Mouse (Mus musculus) B cell, adult 2 months (primary cell): ENCODE measurements around the gene Pclo.
"Not testable (repeated sequence)": the region's sequence is repeated elsewhere in the genome, so short reads cannot be mapped to it uniquely, and the experiment has no call there.

Experiments used
- DNase-seq, 2 experiments: peaks; one replicate each; pipeline ENCODE4 v3.0.0; 2022

The Pclo gene

GRCm38 (mm10) chr5:14514631-14515523, at the start of gene Pclo:
Gene Pclo (plus strand): TSS chr5:14514918.
- DNase-seq, result no peak

- not testable (repeated sequence) for DNase-seq
These were observed 20.3 kb upstream of the Pclo start for GRCm38 (mm10) chr5:14494431-14494830.

- no peak for DNase-seq
These were observed 6.2 kb upstream of the Pclo start for GRCm38 (mm10) chr5:14508522-14508921.

GRCm38 (mm10) chr5:14509621-14510020, 5.1 kb upstream of the Pclo start:
- no peak for DNase-seq

- no peak for DNase-seq
These were observed 3.6 kb downstream of the Pclo start for GRCm38 (mm10) chr5:14518131-14518832.

- DNase-seq, result no peak
These were observed 7.3 kb downstream of the Pclo start for GRCm38 (mm10) chr5:14522006-14522405.

- no peak for DNase-seq
These were observed 11.3 kb downstream of the Pclo start for GRCm38 (mm10) chr5:14526038-14526437.

- no peak for DNase-seq
These were observed 13.1 kb downstream of the Pclo start for GRCm38 (mm10) chr5:14527796-14528195.

- DNase-seq, result no peak
These were observed 17.2 kb downstream of the Pclo start for GRCm38 (mm10) chr5:14531906-14532305.

GRCm38 (mm10) chr5:14539346-14539745, 24.6 kb downstream of the Pclo start:
- no peak for DNase-seq

- DNase-seq, result no peak
These were observed 25.4 kb downstream of the Pclo start for GRCm38 (mm10) chr5:14539961-14540627.

- DNase-seq, result no peak
These were observed 60.9 kb downstream of the Pclo start for GRCm38 (mm10) chr5:14575626-14576025.

GRCm38 (mm10) chr5:14591479-14591878, 76.8 kb downstream of the Pclo start:
- DNase-seq, result no peak

GRCm38 (mm10) chr5:14595426-14596013, 80.8 kb downstream of the Pclo start:
- no peak for DNase-seq

GRCm38 (mm10) chr5:14608318-14608717, 93.6 kb downstream of the Pclo start:
- DNase-seq, result no peak

GRCm38 (mm10) chr5:14621146-14621545, 106.4 kb downstream of the Pclo start:
- DNase-seq, result no peak

GRCm38 (mm10) chr5:14623360-14623759, 108.6 kb downstream of the Pclo start:
- no peak for DNase-seq

GRCm38 (mm10) chr5:14641260-14641659, 126.5 kb downstream of the Pclo start:
- no peak for DNase-seq

GRCm38 (mm10) chr5:14645856-14646255, 131.1 kb downstream of the Pclo start:
- DNase-seq, result no peak

GRCm38 (mm10) chr5:14660637-14661036, 145.9 kb downstream of the Pclo start:
- DNase-seq, result no peak

- no peak for DNase-seq
These were observed 147.5 kb downstream of the Pclo start for GRCm38 (mm10) chr5:14662180-14662579.

GRCm38 (mm10) chr5:14662603-14663002, 147.9 kb downstream of the Pclo start:
- DNase-seq, result no peak

GRCm38 (mm10) chr5:14680419-14680818, 165.7 kb downstream of the Pclo start:
- DNase-seq, result no peak
